Mouse (Mus musculus): ENCODE data around the gene Gm3336. TPM values are rescaled to one million over a fixed set of nuclear protein-coding genes. Genes with fewer than 3 reads are reported as not detected.
A peak's percentile ranks its signal among the peaks of the same experiment; 100 is the strongest.

Gene Gm3336
- polyA plus RNA-seq, 1 experiment from 2014 or later = not detected

DNA sequence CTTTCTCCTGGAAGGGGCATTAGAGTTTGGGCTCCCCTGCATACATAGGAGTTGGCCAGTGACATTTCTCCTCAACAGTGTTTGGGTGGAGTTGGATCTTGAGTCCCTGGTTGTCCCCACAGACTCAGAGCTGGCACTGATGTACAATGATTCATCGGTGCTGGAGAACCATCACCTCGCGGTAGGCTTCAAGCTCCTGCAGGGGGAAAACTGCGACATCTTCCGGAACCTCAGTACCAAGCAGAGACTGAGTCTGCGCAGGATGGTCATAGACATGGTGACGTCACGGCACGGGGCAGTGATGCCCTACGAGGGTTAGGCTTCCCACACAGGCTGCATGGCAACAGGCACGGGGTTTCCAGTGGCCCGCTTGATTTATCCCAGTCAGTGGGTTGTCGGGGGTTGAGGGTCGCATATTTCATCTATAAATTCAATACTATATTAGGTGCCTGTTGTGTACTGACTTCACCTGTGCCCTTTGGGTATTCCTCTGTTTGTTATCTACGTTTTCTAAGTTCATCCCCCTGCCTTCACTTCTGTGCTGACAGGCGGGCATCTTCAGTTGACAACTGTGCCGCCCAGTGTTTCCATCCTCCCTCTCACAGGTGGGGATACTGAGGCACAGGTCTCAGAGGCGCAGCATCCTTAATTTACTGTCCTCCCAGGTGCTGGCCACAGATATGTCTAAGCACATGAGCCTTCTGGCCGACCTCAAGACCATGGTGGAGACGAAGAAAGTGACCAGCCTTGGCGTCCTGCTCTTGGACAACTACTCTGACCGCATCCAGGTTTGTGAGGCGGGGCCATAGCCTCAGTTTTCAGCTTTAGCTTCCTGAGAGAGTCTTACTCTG is 30.1 kb downstream of the Gm3336 start:
- H3K27me3 ChIP-seq = peaks cover 55% of the 10 kb centered on the region
- H3K36me3 ChIP-seq = no peaks in the 10 kb centered on the region
- 83% methylated on average over 23 of the region's 23 CpGs for WGBS
- no peaks in the 10 kb centered on the region for H3K9me3 ChIP-seq (replicated peaks)
- peaks cover 23% of the 10 kb centered on the region for H3K4me1 ChIP-seq
- H3K4me2 ChIP-seq (replicated peaks) = no peak overlapping the region
- no peak overlapping the region for H3K9ac ChIP-seq
- H3K4me3 ChIP-seq (replicated peaks) = no peak overlapping the region
- ATAC-seq (ENCODE audit: insufficient number of reproducible peaks, low FRiP score, low TSS enrichment, low read depth) = no peak
- H3K27ac ChIP-seq (replicated peaks) = no peak overlapping the region

DNA sequence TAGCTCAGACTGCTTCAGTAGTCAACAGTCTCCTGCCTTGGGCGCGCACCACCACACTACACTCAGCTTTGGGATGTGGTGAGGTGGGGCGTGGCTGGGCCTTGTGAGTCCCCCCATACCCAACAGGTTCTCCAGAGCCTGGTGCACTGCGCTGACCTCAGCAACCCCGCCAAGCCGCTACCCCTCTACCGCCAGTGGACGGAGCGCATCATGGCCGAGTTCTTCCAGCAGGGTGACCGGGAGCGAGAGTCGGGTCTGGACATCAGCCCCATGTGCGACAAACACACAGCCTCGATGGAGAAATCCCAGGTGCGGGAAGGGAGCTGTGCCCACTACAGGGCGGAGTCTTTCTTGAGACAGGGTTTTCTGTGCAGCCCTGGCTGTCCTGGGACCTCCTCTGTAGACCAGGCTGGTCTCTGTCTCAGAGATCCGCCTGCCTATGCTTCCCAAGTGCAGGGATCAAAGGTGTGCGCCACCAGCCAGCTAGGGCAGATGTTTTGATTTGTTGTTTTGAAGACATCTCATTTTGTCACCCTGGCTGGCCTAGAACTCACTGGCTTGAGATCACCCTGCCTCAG is 30.8 kb downstream of the Gm3336 start:
- Histone ChIP-seq H3K27ac (replicated peaks) (no peak overlapping the region), H3K9ac (no peak overlapping the region), H3K36me3 (no peaks in the 10 kb centered on the region), H3K4me1 (peaks cover 23% of the 10 kb centered on the region), H3K4me2 (replicated peaks) (no peak overlapping the region), H3K9me3 (replicated peaks) (no peaks in the 10 kb centered on the region), H3K27me3 (peaks cover 48% of the 10 kb centered on the region), H3K4me3 (replicated peaks) (no peak overlapping the region)
- 74% methylated on average over 19 of the region's 19 CpGs for WGBS
- ATAC-seq (ENCODE audit: insufficient number of reproducible peaks, low FRiP score, low TSS enrichment, low read depth) = no peak

DNA sequence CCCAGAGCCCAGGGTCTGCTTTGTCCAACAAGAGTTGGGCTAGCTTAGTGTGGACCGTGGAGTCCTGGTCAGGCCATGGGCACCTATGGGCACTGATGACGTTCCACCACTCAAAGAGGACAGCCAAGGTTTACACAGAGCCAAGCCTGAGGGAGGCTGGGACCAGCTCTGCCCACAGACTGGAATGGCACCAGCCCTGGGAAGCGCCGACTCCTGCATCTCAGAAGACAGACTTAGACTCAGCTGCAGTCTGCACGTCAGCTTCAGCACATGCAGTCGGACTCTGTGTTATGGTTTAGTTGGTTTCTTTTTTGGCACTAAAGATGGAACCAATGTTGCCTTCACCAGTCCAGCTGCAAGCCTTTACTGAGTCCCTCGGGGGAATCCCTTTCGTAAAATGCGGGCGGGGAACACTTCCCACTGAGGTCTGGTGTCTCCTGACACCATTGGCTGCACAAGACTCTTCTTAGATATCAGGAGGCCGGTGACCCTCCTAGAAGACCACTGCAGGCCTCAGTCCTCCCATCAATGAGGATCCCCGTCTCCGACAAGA is 31.9 kb downstream of the Gm3336 start:
- H3K4me3 ChIP-seq (replicated peaks) = no peak overlapping the region
- H3K9me3 ChIP-seq (replicated peaks) = no peaks in the 10 kb centered on the region
- ATAC-seq (ENCODE audit: insufficient number of reproducible peaks, low FRiP score, low TSS enrichment, low read depth) = no peak
- H3K27ac ChIP-seq (replicated peaks) = no peak overlapping the region
- H3K4me2 ChIP-seq (replicated peaks) = no peak overlapping the region
- 70% methylated on average over 13 of the region's 13 CpGs for WGBS
- no peaks in the 10 kb centered on the region for H3K36me3 ChIP-seq
- H3K9ac ChIP-seq = no peak overlapping the region
- H3K27me3 ChIP-seq = peaks cover 38% of the 10 kb centered on the region
- H3K4me1 ChIP-seq = peaks cover 24% of the 10 kb centered on the region

DNA sequence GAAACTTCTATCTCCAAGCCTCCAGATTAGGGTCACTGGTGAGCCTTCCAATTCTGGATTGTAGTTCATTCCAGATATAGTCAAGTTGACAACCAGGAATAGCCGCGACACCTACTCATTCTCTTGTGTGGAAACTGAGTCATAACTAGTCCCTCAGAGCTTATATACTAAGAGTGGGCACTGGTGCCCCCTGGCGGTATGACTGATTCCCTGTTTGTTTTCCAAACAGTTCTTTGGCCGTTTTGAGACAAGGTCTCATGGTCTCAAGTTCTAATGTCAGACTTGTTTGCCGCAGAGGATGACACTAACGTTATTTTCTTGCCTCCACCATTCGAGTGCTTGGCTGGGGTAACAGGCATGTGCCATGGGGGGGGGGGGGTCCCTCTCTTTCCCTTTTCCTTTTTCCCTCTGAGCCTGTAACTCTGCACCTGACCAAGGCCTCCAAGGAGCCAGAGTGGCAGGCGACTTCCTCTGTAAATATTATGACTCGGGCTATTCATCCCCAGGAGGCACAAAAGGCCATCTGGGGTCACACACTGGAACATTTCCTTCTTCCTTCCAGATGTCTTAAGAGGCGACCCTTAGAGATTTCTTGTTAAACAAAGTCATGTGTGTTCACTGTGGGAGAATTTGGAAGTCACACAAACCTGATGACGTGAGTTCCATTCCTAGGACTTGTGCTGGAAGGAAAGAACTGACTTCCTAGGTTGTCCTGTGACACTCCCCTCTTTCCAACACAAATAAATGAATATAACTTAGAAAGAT is 33.8 kb downstream of the Gm3336 start:
- Histone ChIP-seq H3K4me1 (peaks cover 33% of the 10 kb centered on the region), H3K4me2 (replicated peaks) (no peak overlapping the region), H3K27ac (replicated peaks) (peak overlapping the region; percentile 79), H3K9ac (no peak overlapping the region), H3K36me3 (peaks cover 14% of the 10 kb centered on the region), H3K27me3 (peaks cover 18% of the 10 kb centered on the region), H3K4me3 (replicated peaks) (no peak overlapping the region), H3K9me3 (replicated peaks) (no peaks in the 10 kb centered on the region)
- ATAC-seq (ENCODE audit: insufficient number of reproducible peaks, low FRiP score, low TSS enrichment, low read depth) = no peak
- 22% methylated on average over 11 of the region's 11 CpGs for WGBS

DNA sequence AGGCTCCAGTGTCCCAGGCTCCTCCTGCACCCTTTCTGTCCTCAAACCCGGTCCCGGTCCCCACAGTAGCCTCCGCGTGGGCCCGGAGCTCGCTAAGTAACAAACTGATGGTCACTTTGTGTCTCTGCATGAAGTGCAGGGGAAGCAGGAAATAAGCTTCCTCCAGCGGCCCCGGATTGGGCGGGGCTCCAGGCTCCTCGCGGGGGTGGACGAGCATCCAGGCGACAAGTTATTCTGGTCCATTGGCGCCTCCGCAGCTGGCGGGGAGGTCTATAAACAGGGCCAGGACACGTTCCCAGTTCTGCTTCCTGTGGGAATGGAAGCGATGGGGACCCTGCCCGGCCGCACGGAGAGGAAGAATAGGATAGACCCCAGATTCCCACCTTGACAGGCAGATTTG is 34.8 kb downstream of the Gm3336 start:
- 18% methylated on average over 21 of the region's 21 CpGs for WGBS
- Histone ChIP-seq H3K4me1 (peaks cover 33% of the 10 kb centered on the region), H3K9ac (no peak overlapping the region; the same call in 1 of the 2 replicates), H3K27me3 (peaks cover 9% of the 10 kb centered on the region; the same call in 1 of the 2 replicates), H3K4me2 (replicated peaks) (peak overlapping the region; percentile 30), H3K27ac (replicated peaks) (peak overlapping the region; percentile 79), H3K4me3 (replicated peaks) (peak overlapping the region; percentile 6), H3K9me3 (replicated peaks) (no peaks in the 10 kb centered on the region), H3K36me3 (peaks cover 23% of the 10 kb centered on the region)
- no peak for ATAC-seq (ENCODE audit: insufficient number of reproducible peaks, low FRiP score, low TSS enrichment, low read depth)

DNA sequence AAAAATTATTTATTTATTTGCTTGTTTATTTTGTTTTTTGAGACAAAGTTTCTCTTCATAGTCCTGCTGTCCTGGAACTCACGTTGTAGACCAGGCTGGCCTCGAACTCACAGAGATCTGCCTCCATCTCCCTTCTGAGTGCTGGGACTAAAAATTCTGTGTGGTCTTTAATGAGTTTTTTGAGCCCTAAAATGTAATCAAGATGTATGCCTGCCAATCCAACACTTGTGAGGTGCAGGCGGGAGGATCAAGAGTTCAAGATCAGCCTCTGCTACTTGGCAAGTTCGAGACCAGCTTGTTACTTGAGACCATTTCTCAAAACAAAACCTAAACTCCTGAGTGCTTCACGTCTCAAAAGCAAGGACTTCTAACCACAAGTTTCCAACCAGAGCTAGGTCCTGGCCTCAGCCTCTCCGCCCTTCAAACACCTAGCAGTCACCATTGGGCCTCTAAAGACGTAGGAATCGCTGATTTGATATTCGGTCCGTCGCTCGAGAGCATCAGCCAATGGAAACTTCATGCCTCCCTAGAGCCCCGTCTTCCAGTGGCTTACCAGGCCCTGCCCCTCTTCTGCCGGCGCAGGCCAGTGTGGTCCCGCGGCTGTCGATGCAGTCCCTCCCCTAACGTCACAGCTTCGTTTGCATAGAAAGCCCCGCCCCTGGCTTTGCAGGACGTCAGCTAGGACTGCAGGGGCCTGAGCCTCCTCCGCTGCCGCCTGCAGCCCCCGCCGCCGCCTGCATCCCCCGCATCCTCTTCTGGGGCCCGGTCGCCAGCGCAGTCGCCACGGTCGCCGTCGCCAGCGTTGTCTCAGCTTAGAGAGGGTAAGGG is 35.9 kb downstream of the Gm3336 start, which contains the start of gene Rab3a:
TSS of gene Rab3a (plus strand) at position 637 of the 828 bp plus-strand sequence.
- Histone ChIP-seq H3K4me1 (peaks cover 41% of the 10 kb centered on the region), H3K4me3 (replicated peaks) (peak within 1 kb of the TSS; percentile 83), H3K9me3 (replicated peaks) (no peaks in the 10 kb centered on the region), H3K36me3 (peaks cover 25% of the 10 kb centered on the region), H3K9ac (peak within 1 kb of the TSS; percentile 79), H3K27me3 (no peaks in the 10 kb centered on the region), H3K27ac (replicated peaks) (peak within 1 kb of the TSS; percentile 79), H3K4me2 (replicated peaks) (peak within 1 kb of the TSS; percentile 98)
- peak; percentile 98 for ATAC-seq (ENCODE audit: insufficient number of reproducible peaks, low FRiP score, low TSS enrichment, low read depth)
- WGBS = 8% methylated on average over 37 of the region's 37 CpGs

DNA sequence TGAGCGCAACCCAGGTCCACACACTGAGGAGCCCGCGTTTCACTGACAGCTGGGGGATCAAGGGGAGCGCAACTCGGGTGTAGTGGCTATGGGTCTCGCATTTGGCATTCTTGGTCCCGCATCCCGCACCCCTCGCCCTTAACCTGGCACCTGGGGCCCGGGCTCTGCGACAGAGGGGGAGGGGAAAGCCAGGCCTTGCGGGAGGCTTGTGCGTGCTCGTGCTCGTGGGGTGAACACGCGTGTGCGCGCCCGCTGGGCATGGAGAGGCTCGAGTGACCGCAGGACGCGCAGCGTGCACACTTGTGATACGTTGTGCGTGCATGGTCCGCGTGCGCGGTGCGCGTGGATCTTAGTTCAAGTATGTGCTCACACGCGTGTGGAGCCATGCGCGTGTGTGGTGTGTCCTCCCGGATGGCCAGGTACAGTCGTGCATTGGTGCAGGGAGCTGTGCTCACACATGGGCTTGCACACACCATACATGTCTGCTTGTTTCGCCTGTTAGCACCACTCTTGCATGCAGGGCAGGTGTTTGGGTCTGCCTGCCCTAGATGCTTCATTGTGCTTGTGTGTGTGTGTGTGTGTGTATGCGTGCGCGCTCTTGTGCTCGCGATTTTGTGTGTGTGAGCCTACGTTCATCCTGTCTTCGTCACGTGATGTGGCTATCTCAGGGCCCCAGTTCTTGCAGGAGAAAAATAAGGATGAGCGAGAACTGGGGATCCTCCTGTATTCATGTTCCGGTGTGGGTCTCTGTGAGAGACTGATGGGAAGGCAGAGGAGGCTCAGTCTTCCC is 36.7 kb downstream of the Gm3336 start:
- 0 out of 2 replicates have a peak, but pooled peaks have one; percentile 4 for ATAC-seq (ENCODE audit: insufficient number of reproducible peaks, low FRiP score, low TSS enrichment, low read depth)
- Histone ChIP-seq H3K9me3 (replicated peaks) (no peaks in the 10 kb centered on the region), H3K9ac (peak overlapping the region; percentile 79), H3K4me3 (replicated peaks) (peak overlapping the region; percentile 83), H3K27ac (replicated peaks) (peak overlapping the region; percentile 67), H3K36me3 (peaks cover 25% of the 10 kb centered on the region), H3K4me2 (replicated peaks) (peak overlapping the region; percentile 98), H3K4me1 (peaks cover 49% of the 10 kb centered on the region), H3K27me3 (no peaks in the 10 kb centered on the region)
- 12% methylated on average over 50 of the region's 50 CpGs for WGBS

DNA sequence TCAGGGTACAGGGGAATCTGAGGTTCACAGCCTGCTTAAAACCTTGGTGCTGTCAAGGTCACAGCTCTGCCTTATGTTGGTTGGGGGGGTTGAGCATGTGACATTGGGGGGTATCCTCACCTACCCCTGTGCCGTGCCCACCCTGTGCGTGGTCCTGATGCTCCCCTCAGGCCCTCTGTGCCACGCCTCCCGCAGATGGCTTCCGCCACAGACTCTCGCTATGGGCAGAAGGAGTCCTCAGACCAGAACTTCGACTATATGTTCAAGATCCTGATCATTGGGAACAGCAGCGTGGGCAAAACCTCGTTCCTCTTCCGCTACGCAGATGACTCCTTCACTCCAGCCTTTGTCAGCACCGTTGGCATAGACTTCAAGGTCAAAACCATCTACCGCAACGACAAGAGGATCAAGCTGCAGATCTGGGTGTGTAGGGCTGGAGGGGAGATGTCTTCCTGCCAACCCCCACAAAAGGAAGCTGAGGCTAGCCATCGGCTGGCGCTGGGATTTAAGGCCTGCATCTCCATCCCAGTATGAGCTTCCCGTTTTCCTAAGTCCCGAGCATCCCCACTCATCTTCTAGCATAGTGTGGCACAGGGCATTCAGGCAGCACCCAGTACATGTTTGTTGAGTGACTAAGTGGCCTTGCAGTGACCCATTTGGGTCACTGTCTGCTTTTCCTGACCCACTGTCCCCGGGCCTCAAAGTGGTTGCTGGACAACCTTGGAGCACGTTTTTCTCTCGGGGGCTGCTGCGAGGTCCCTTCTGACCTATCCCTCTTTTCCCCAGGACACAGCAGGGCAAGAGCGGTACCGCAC is 37.5 kb downstream of the Gm3336 start:
- Histone ChIP-seq H3K36me3 (peaks cover 25% of the 10 kb centered on the region), H3K4me3 (replicated peaks) (peak overlapping the region; percentile 83), H3K4me1 (peaks cover 55% of the 10 kb centered on the region), H3K9me3 (replicated peaks) (no peaks in the 10 kb centered on the region), H3K9ac (no peak overlapping the region), H3K27me3 (no peaks in the 10 kb centered on the region), H3K4me2 (replicated peaks) (peak overlapping the region; percentile 98), H3K27ac (replicated peaks) (no peak overlapping the region)
- WGBS = 79% methylated on average over 24 of the region's 24 CpGs
- ATAC-seq (ENCODE audit: insufficient number of reproducible peaks, low FRiP score, low TSS enrichment, low read depth) = no peak

DNA sequence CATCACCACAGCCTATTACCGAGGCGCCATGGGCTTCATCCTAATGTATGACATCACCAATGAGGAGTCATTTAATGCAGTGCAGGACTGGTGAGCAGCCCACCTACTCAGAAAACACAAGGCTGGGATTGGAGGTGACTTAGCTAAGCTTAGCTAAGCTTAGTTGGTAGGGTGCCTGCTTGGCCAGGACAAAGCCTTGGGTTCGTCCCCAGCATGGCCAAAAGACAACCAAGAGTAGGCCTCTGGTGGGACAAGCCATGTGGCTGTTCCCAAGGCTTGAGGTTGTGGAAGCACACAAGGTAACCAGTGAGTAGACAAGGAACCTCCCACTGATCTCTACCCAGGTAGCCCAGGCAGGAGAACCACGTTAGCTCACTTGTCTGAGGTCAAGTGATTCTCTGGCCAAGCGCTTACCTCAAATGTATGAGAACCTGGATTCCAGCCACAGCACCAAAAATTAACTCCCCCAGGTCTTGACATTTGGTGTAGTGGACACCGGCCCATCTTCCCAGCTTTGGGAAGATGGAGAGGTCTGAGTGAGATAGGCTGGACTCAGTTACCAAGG is 38.2 kb downstream of the Gm3336 start:
- Histone ChIP-seq H3K27me3 (no peaks in the 10 kb centered on the region), H3K4me3 (replicated peaks) (no peak overlapping the region), H3K27ac (replicated peaks) (no peak overlapping the region), H3K9me3 (replicated peaks) (no peaks in the 10 kb centered on the region), H3K36me3 (peaks cover 25% of the 10 kb centered on the region), H3K4me1 (peaks cover 60% of the 10 kb centered on the region), H3K4me2 (replicated peaks) (no peak overlapping the region), H3K9ac (no peak overlapping the region)
- WGBS = 90% methylated on average over 6 of the region's 6 CpGs
- no peak for ATAC-seq (ENCODE audit: insufficient number of reproducible peaks, low FRiP score, low TSS enrichment, low read depth)
